Mouse (Mus musculus): ENCODE data around the gene Atrnl1.

DNA sequence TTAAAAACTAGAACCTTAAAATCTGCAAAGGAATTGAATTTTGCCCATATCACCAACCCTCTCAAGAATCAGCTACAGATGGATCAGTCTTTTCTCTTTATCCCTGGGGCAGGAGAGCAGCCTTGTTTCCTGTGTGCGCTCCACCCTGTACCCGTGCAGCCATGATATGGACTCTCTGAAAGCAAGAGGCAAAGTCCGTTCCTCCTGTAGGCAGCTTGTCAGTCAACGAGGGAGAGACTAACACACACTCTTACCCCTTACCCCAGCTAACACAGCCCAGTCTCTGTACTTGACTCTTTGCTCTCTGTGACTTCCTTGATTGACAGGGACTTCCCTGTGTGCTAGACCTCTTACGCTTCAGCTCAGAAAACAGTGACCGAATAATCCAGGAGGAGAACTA, 333.8 kb downstream of the Atrnl1 start:
- TF ChIP-seq HCFC1 (IDR thresholded peaks at IDR 0.05; ENCODE audit: borderline replicate concordance, insufficient read depth, low read length) (no peak), MAFK (IDR thresholded peaks at IDR 0.05; ENCODE audit: insufficient read depth, low read depth, low read length) (no peak), ZC3H11A (IDR thresholded peaks at IDR 0.05; ENCODE audit: borderline replicate concordance, low read depth, low read length) (no peak), CHD2 (IDR thresholded peaks at IDR 0.05; ENCODE audit: low read depth, low read length) (no peak), ZNF384 (IDR thresholded peaks at IDR 0.05; ENCODE audit: low read depth, low read length) (no peak)
